Mouse (Mus musculus) intestine, postnatal 0 days (tissue): ENCODE data around the gene Crocc. TPM values are rescaled to one million over a fixed set of nuclear protein-coding genes. Genes with fewer than 3 reads are reported as not detected.
A peak's percentile ranks its signal among the peaks of the same experiment; 100 is the strongest.

ENCODE experiments used
- ATAC-seq: fragments of 200-750 bp; cut with Nextera tagmentation; 2 replicates; pipeline ENCODE4 v1.8.0; 2017; ENCODE audit warnings: mild to moderate bottlenecking, moderate TSS enrichment, moderate library complexity
- H3K27ac ChIP-seq: fragments of 300-500 bp; sonication (generic); 2 replicates; pipeline ENCODE4 v1.5.1; 2014; ENCODE audit warnings: mild to moderate bottlenecking, low read depth, low read length, moderate library complexity
- H3K27me3 ChIP-seq: fragments of 300-500 bp; sonication (generic); replicated peaks from 2 replicates; pipeline ENCODE4 v1.6.1; 2014; ENCODE audit warnings: low read length, mixed read lengths; ENCODE audit not compliant: control insufficient read depth, insufficient read depth
- H3K36me3 ChIP-seq: fragments of 300-500 bp; sonication (generic); 2 replicates; pipeline ENCODE4 v1.6.1; 2014; ENCODE audit warnings: mild to moderate bottlenecking, moderate library complexity; ENCODE audit not compliant: control insufficient read depth, insufficient read depth
- H3K4me1 ChIP-seq: fragments of 300-500 bp; sonication (generic); replicated peaks from 2 replicates; pipeline ENCODE4 v1.6.1; 2014; ENCODE audit warnings: antibody characterized with exemption, low read length, mixed read lengths; ENCODE audit not compliant: control insufficient read depth, insufficient read depth
- H3K4me2 ChIP-seq: fragments of 300-500 bp; sonication (generic); replicated peaks from 2 replicates; pipeline ENCODE4 v1.6.1; 2014; ENCODE audit warnings: low read depth, mild to moderate bottlenecking, moderate library complexity
- H3K4me3 ChIP-seq: fragments of 300-500 bp; sonication (generic); 2 replicates; pipeline ENCODE4 v1.5.1; 2014; ENCODE audit warnings: low read depth, low read length
- H3K9ac ChIP-seq: fragments of 300-500 bp; sonication (generic); 2 replicates; pipeline ENCODE4 v1.6.1; 2014; ENCODE audit warnings: mild to moderate bottlenecking, low read depth, low read length
- H3K9me3 ChIP-seq: fragments of 300-500 bp; sonication (generic); 2 replicates; pipeline ENCODE4 v1.6.1; 2016; ENCODE audit warnings: mixed run types; ENCODE audit not compliant: control insufficient read depth
- CTCF ChIP-seq: sonication (generic); IDR thresholded peaks from 2 replicates; pipeline ENCODE4 v1.5.1; 2016; ENCODE audit warnings: low read depth, mild to moderate bottlenecking, control low read depth, antibody characterized with exemption, moderate library complexity
- WGBS: fragments of 180-500 bp; shearing (Covaris S2); extraction: QIAGEN DNeasy Blood & Tissue Kit; methylation state at CpG from one replicate; pipeline ENCODE4 v1.1.7; 2014; 5-methylcytosine and 5-hydroxymethylcytosine counted together
- polyA plus RNA-seq: library from polyadenylated mRNA; unstranded; fragments of >200 nt; fragmentation: Nextera tagmentation; extraction: Ambion mirVana; gene quantifications from 2 replicates; pipeline ENCODE4 v1.2.1, GENCODE M21; 2015

Gene Crocc
- polyA plus RNA-seq, 1 experiment from 2014 or later: 1.3 TPM

DNA sequence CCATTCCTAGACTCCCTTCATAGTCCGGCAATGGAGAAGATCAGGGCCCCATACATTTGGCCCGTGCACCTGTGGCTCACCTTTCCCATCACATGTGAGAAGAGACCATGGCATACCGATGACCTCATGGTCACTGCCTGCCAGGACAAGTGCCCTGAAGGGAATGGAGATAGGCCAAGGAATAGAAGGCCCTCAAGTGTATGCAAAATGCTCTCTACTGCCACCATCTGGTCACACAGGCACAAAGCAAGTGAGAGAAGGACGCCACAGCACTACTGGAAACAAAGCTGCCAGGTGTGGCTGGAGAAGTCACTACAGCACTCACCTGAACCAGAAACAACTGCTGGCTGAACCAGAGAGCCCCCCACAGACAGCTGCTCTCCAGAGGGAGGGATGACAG lies 9.4 kb upstream of the Crocc start:
- H3K27me3 ChIP-seq: no peaks in the 10 kb centered on the region
- H3K9ac ChIP-seq: no peak overlapping the region
- H3K4me3 ChIP-seq: no peak overlapping the region
- ATAC-seq: no peak
- WGBS: 62% methylated on average over 4 of the region's 4 CpGs
- no peak overlapping the region for H3K4me2 ChIP-seq
- H3K4me1 ChIP-seq: no peaks in the 10 kb centered on the region
- H3K36me3 ChIP-seq: peaks cover 91% of the 10 kb centered on the region
- peak; percentile 94 for TF ChIP-seq CTCF
- H3K9me3 ChIP-seq: no peaks in the 10 kb centered on the region
- H3K27ac ChIP-seq: no peak overlapping the region

- TF ChIP-seq CTCF: no peak
- H3K36me3 ChIP-seq: peaks cover 82% of the 10 kb centered on the region
- no peak for ATAC-seq
Measured at GRCm38 (mm10) chr4:141068655-141069054, 8.3 kb upstream of the Crocc start.

GRCm38 (mm10) chr4:141067516-141068046 lies 7.2 kb upstream of the Crocc start:
- Histone ChIP-seq H3K27me3 (no peaks in the 10 kb centered on the region), H3K36me3 (peaks cover 72% of the 10 kb centered on the region), H3K4me1 (no peaks in the 10 kb centered on the region), H3K9me3 (no peaks in the 10 kb centered on the region), H3K27ac (no peak overlapping the region), H3K4me2 (no peak overlapping the region), H3K9ac (no peak overlapping the region), H3K4me3 (no peak overlapping the region)
- WGBS: 81% methylated on average over 9 of the region's 9 CpGs
- no peak for ATAC-seq
- TF ChIP-seq CTCF: no peak

More at GRCm38 (mm10) chr4:141068655-141069054, 8.3 kb upstream of the Crocc start:
- H3K9ac ChIP-seq: no peak overlapping the region
- 88% methylated on average over 8 of the region's 8 CpGs for WGBS
- no peaks in the 10 kb centered on the region for H3K9me3 ChIP-seq
- H3K4me3 ChIP-seq: no peak overlapping the region
- H3K4me1 ChIP-seq: no peaks in the 10 kb centered on the region
- no peak overlapping the region for H3K4me2 ChIP-seq
- H3K27me3 ChIP-seq: no peaks in the 10 kb centered on the region
- H3K27ac ChIP-seq: 0 out of 2 replicates have a peak overlapping the region, but pooled peaks have one; percentile 35

DNA sequence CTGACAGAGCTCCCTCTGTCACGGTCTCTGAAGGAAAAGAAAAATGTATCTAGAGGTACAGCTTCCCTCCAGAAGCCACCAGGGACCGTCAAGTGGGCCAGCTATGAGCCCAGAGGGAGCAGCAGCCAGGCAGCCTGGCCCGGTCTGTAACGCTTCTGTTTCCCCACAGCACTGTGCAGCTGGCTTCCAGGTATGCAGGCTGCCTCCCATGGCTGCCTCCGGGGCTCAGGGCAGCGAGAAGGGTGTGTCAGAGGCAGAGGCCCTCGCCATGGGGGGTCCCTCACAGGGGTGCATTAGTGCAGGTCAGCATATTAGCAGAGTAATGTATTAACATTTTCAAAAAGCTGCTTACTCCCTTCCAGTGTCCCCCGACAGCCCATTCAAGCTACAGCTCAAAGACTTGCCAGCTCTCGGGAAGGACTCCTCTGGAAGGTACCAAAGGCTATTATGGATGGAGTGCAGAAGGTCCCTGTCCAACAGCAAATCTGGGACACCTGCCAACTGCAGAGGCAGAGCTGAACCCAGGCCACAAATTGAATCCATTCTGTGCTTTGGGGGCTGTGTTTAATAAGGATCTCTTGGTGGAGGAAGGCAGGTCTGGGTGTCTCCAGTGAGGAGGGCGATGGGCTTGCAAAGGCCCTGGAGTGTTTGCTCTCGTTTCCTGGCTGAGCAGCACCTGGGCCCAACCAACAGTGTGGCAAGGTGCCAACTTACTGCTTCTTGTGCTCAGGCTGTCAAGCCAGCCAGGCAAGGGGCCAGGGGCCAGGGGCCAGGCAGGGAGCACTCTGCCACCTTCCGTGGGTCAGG lies 6.6 kb upstream of the Crocc start:
- Histone ChIP-seq H3K4me2 (no peak overlapping the region), H3K27me3 (no peaks in the 10 kb centered on the region), H3K27ac (no peak overlapping the region), H3K36me3 (peaks cover 65% of the 10 kb centered on the region), H3K4me1 (no peaks in the 10 kb centered on the region), H3K9me3 (no peaks in the 10 kb centered on the region), H3K4me3 (no peak overlapping the region), H3K9ac (no peak overlapping the region)
- TF ChIP-seq CTCF: no peak
- no peak for ATAC-seq
- WGBS: 79% methylated on average over 12 of the region's 12 CpGs

GRCm38 (mm10) chr4:141065123-141065522 lies 4.8 kb upstream of the Crocc start:
- peaks cover 47% of the 10 kb centered on the region for H3K36me3 ChIP-seq
- ATAC-seq: 0 out of 2 replicates have a peak, but pooled peaks have one; percentile 20
- 4% methylated on average over 8 of the region's 8 CpGs for WGBS

GRCm38 (mm10) chr4:141064104-141064659 lies 3.8 kb upstream of the Crocc start:
- 93% methylated on average over 4 of the region's 4 CpGs for WGBS
- no peak for TF ChIP-seq CTCF
- H3K4me2 ChIP-seq: no peak overlapping the region
- H3K4me1 ChIP-seq: 0 out of 2 replicates have a peak, but pooled peaks cover 8% of the 10 kb centered on the region
- no peaks in the 10 kb centered on the region for H3K27me3 ChIP-seq
- no peak overlapping the region for H3K9ac ChIP-seq
- H3K9me3 ChIP-seq: no peaks in the 10 kb centered on the region
- no peak for ATAC-seq
- no peak overlapping the region for H3K27ac ChIP-seq
- H3K4me3 ChIP-seq: no peak overlapping the region
- peaks cover 38% of the 10 kb centered on the region for H3K36me3 ChIP-seq

More at GRCm38 (mm10) chr4:141065123-141065522, 4.8 kb upstream of the Crocc start:
- Histone ChIP-seq H3K4me1 (0 out of 2 replicates have a peak, but pooled peaks cover under 1% of the 10 kb centered on the region), H3K4me2 (no peak overlapping the region), H3K27me3 (no peaks in the 10 kb centered on the region), H3K27ac (no peak overlapping the region), H3K9me3 (no peaks in the 10 kb centered on the region), H3K9ac (no peak overlapping the region), H3K4me3 (no peak overlapping the region)
- peak; percentile 100 for TF ChIP-seq CTCF
